Mouse (Mus musculus): ENCODE measurements around the gene Poc1b.
"Not testable (repeated sequence)": the region's sequence is repeated elsewhere in the genome, so short reads cannot be mapped to it uniquely, and the experiment has no call there.

Gene Poc1b

DNA sequence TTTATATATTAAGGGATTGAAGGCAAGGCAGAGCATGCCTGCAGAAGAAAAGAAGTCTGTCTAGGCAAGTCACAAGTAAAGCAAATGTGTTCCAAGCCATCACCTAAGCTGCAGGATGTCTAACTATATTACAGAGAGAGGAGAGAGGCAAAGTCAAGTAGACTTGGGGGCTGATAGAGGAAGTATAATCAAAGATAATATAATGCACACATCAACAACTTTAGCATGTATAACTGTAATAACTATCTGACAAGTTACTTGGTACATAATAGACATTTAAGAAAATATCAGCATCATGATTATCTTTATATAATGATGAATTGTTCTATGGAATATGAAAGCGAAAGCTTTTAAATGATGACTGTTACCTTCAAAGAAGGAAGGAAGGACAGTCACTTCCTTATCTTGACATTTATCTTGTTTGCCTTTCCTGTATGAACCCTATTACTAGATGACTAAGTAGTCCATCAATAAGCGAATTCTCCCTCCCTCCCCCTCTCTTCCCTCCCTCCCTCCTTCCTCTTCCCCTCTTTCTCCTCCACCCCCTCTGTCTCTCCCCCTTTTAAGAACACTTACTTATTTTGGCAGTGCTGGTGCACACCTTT lies 87.7 kb downstream of the Poc1b start:
- ATAC-seq (ENCODE audit: low TSS enrichment) = no peak

DNA sequence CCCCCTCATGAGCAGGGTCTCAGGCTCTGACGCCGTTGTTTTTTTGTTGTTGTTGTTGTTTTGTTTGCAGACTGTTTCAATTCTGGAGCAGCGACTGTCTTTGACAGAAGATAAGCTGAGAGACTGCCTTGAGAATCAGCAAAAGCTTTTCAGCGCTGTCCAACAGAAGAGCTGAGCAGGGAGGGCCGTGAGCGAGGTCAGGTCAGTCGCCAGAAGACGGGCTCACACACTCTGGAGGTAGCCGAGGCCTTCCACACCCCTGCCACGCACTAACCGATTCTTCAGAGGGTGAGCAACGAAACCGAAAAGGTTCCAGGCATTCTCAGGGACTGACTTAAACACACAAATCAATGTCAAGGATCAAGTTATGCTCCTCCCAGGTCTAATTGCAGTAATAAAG lies 89.7 kb downstream of the Poc1b start:
- ATAC-seq (ENCODE audit: low TSS enrichment) = no peak

DNA sequence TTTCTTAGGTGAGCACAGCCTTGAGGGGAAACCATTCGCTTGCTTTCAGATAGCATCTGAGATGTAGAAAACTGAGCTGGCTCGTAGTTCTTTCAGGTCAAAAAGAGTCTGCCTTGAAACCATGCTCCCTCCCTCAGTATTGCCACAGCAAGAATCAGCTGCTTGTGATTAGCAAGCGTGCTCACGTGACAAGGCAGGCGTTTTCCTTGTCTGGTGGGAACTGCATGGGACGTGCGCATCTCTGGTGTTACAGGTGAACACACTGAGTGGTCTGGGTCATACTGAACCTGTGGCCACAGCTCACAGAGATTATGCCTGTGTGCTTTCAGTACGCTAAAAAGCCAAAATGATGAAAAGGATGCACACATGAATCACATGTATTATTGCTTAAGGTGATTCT lies 90.3 kb downstream of the Poc1b start:
- ATAC-seq (ENCODE audit: low TSS enrichment) = no peak

DNA sequence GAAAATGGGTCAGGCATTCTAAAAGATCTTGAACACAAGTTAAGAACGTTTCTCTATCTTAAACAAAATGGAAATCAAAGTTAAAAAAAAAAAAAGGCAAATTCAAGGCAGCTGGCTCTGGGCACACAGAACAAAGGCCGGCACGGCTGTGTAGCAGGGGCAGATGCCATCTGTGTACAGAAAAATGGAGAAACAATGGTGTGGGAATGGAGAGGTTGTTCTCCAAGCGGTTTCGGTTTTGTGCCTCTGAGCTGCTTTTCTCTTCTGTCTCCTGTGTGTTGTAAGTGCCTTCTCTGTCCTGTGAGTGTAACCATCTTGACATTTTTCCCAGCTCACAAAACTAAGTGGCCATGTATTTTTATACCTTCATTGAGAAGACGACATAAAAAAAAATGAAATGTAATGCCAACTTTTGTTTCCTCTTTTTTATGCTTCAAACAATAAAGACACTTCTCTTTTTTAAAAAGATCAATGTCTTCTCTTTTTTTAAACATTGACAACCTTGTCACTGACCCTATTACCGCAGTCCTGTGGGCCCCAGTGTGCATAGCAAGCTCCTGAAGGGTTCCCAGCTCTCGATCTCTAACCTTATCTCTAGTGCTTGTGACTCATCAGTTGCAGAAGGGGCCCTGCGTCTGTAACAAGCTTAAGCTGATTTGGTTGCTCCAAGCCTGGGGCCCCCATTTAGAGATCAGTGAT lies 90.9 kb downstream of the Poc1b start:
- ATAC-seq (ENCODE audit: low TSS enrichment) = no peak; the same call in 1 of the 2 replicates

DNA sequence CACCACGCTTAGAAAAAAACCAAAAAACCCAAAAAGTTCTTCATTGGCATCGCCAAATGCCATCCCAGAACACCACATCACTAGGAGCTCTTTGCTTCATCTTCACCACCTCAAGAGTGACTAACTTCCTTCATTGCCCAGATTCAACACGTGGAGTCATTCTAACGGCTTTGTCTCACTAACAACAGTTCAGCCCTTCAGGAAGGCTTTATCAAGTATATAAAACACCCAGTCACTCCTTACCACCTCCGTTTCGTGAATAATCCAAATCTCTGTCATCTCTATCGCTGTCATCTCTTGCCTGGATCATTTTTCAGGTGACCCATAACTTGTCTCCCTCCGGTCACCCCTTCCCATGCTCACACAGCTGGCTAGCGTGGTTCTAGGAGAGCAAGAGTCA lies 92.1 kb downstream of the Poc1b start:
- no peak for ATAC-seq (ENCODE audit: low TSS enrichment)

DNA sequence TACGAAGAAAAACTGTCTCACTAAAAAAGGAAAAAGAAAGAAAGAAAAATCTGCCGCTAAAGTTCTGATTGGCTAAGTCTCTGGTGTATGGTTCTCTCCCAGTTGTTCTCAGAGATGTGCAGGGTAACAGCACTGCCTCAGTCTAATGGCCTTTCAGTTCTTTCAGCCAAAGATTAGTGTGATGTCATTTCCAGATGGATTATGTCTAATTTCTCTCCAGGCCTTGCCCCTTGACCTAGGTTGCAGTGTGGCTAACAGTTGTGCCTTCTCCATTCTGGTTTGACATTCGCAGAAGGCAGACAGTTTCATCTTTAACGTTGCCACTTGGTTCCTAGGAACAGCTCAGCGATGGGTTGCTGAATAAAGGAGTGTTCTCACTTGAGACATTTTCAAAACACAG lies 94.1 kb downstream of the Poc1b start:
- ATAC-seq (ENCODE audit: low TSS enrichment) = no peak

DNA sequence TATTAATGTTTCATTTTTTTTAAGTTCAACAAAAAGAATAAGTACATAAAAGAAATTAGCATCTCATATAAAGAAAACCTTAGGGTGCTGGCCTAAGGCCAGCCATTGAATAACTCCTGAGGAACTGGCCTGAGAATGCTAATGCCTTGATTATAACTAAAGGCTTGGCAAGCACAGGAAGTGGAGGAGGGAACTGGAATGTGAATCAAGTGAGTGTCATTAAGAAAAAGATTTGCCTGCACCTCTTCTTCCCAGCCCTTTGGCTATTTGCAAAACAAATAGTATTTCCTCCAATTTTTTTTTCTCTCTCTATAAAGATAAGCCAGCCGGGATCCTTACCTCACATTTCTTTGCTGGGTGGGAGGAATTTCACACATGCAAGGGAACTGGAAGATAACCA lies 95.0 kb downstream of the Poc1b start:
- no peak for ATAC-seq (ENCODE audit: low TSS enrichment)

DNA sequence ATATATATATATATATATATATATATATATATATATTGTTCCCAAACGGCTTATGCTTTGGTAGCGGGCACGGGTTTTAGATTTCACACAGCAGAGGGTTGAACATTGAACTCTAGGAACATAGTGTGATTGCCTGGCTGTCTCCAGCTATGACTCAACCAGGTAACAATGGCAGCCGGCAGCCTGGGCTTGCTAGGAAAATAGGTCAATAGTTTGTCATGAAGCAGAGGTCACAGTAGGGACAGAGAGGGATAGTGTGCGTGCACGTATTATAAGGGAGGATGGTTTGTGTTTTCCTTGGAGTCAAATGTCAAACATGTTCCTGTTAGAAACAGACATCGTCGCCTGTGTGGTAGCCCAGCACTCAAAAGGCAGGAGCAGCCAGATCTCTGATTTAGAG lies 95.5 kb downstream of the Poc1b start:
- no peak for ATAC-seq (ENCODE audit: low TSS enrichment)

DNA sequence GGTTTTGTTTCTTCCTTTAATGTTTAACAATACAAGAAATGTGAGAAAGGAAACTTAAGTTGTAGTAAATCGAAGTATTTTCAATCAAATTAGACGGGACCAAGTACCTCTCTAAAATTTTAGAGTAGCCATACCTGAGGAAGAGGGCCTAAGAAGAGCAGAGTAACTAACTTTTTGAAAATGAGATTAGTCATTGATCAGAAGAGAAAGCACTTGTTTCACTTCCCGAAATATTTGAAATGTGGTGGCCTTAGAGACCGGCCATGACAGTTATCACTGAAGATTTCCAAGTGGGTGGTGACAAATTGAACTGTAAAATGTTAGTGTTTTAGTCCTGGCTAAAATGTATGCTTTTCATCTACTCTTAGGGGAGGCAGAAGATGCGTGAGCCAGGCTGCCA lies 96.3 kb downstream of the Poc1b start:
- ATAC-seq (ENCODE audit: low TSS enrichment) = no peak

DNA sequence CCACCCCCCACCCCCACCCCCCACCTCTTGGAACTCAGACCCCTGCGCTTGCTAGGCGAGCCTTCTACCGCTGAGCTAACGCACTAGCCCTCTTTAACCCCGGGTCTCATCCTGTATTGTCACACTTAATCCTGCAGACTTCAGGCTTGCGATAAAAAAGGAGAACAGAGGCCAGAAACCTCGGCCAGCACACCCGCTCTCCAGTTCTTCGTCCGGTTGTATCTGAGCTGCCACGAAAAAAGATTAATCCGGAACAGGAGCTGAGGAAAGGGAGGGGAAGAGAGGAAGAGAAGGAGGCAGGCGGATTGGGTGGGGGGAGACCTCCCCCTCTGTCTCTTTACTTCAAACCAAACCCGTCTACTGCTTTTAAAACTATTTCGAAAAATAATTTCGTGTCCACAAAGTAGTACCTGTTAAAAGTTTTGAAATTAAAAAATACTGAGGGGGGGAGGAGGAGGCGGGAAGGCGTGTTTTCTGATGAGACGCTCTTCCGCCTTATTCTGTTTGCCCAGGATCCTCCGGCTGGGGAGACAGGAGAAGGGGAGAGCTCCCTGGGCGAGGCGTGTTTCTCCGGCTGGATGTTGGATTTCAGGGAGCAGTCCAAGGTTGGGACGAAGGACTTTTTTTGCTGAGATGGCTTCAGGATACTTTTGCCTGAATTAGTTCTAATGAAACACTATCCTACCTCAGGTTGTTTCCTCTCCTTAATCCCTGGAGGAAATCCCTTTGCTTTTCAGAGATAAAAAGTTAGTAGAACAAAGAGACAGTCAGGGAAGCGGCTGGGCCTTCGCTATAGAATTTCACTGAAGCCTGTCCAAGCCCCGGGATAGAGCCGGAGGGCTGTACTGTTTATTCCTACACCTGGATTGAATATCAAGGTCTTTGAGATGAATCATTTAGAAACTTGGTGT lies 97.0 kb downstream of the Poc1b start:
- ATAC-seq (ENCODE audit: low TSS enrichment) = no peak

DNA sequence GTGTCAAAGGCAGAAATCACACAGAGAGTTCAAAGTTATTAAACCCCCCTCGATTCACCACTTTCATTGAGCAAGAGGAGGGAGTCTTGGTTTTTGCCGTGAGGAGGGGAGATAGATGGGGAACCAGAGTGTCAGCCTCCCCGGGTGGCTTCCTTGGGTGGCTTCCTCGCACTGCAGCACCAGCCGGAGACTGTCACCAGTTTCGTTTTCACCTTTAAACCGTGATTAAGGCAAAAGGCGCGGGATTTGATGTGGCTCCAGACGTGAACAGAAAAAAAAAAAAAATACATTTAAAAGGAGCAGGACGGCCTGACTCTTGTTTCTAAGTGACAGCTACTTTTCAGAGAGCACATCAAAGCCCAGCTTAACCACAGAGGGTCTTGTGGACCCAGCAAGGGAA lies 97.7 kb downstream of the Poc1b start:
- no peak for ATAC-seq (ENCODE audit: low TSS enrichment)

DNA sequence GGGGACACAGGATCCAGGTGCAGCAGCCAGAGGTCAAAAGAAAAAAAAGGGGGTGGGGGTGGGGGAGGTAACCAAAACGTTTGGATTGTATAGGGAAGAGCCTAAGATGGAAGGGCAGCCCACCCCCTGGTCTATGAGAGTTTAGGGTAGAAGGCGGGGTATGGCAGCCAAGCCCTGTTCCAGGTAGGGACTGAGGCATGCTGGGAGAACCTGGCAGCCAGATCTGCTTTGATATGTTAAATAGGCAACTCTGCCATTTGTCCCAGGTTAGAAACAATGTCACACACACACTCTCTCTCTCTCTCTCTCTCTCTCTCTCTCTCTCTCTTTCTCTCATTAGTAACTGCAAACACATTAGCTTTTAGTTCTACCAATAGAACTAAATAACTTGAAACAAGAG lies 100.3 kb downstream of the Poc1b start:
- no peak for ATAC-seq (ENCODE audit: low TSS enrichment)

DNA sequence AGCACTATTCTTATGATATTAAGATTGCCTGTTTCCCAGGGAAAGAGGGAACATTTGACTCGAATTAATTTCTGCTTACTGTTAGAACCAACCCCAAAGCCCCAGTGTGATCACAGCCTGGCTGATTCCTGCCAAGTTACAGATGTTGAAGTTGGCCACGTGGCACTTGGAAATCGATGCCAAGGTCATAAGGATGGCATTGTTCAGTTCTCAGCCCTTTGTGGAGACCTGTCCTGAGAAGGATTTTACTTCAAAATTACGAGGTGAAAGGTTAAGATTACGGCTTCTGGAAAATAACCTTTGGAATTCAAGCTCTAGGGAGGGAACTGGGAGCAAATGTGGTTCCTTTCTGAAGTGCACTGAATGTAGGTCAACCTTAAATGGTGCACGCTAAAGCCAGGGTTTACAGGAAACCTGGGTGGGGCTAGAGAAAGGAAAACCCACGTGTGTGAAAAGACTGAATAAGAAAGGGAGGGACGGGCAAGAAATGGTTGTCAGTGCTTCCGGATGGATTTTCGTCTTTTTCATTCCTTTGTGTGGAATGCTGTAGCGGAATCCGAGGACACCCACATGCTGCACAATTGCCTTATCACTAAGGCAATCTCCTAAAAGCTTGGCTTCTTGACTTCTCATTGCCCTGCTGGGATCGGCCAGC lies 102.4 kb downstream of the Poc1b start:
- ATAC-seq (ENCODE audit: low TSS enrichment) = no peak

DNA sequence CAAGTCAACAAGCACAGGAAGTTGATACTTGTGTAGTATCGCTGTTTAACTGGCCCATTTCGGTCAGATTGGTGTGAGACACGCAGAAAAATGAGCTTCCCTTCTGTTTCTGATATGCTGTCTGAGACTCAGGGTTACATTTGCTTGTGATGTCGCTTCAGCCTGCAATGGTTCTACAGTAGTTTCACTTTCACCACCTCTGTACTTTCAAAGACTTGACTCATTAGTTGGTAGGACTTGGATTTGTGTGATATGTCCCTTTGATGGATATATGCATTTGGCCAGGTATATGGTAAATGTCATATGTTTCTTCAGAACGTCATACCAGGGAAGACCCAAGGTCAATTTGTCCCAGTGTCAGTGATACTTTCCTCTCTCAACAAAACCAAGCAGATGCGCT lies 104.2 kb downstream of the Poc1b start:
- no peak for ATAC-seq (ENCODE audit: low TSS enrichment)

DNA sequence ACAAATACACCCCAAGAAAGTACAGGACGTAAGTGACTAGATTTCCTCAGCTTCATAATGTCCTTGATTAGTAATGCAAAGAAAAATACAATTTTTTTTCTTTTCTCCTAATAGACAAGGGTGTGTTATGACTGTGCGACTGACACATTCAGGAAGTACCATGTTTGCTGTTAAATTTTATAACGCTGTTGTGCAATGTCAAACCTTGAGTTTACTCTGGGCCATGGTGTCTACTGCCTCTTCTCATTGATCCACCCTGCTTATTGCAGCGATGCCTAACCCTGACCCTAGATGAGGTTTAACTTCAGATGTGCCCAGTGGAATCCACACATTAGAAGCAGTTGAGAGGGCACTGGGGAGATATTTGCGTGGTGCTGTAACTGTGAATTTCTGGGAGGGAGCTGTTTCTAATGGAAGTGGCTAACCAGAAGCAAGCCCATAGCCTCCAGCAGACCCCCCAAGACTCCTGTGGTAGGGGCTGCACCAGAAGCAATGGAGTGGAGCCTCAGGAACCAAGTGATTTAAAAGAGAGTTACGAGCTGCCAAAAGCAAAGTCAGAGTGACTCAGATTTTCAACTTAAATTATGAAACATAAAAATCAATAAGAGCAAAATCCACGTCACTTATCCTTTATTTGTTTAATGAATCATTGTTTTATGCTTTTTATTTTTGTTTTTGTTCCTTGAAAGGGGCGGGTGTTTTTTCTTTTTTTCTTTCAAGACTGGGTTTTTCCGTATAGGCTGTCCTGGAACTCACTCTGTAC lies 104.8 kb downstream of the Poc1b start:
- ATAC-seq (ENCODE audit: low TSS enrichment) = no peak

DNA sequence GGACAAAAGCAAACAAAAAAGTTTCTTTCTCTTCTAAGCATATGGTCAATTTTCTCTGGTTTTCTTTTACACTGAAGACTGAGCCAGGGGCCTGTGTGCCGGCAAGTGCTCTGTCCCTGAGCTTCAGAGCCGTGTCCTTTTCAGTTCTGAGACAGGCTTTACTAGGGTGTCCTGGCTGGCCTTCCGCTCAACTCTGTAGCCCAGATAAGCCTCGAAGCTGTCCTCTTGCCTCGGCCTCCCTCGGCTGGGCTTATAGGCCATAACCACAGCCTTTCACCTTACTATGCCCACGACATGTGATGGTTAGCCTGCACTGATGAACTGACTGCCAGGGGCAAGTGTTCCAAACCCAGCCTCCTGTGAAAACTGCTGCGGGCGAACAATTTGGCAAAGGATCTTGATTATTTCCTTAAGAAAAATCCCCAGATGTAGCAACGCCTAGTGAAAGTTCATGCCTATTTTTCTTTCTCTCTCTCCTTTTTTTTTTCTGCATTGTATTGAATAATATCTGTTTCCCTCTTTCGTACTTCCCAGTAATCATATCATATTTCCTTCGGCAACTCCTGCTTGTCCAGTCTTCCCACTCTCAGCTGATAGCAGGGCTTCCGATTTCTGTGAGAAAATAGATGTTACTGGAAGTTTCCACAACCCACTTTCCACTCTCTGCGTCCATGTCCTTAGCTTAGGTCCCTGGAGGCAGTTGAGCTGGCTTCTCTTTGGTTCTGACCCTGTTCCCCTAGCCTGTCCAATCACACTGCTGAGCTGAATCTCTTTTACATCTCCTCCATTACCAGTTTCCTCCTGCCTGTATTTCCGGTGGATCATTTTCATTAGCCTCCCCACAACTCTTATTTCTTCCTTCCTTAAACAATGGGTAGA lies 107.8 kb downstream of the Poc1b start:
- no peak for ATAC-seq (ENCODE audit: low TSS enrichment)

DNA sequence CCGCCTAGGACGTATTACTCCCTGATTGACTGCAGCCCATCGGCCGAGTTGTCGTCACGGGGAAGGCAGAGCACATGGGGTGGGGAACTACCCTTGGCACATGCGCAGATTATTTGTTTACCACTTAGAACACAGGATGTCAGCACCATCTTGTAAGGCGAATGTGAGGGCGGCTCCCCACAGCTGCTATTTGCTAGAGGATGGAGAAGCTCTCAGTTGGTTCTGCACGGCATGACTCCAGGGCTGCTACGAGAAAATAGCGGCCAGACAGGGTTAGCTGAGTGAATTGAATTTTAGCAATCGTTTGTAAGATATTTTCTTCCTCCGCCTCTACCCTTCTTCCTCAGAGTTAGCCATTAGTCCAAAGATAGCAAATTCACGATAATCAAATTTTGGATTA lies 109.7 kb downstream of the Poc1b start:
- ATAC-seq (ENCODE audit: low TSS enrichment) = not testable (repeated sequence)

DNA sequence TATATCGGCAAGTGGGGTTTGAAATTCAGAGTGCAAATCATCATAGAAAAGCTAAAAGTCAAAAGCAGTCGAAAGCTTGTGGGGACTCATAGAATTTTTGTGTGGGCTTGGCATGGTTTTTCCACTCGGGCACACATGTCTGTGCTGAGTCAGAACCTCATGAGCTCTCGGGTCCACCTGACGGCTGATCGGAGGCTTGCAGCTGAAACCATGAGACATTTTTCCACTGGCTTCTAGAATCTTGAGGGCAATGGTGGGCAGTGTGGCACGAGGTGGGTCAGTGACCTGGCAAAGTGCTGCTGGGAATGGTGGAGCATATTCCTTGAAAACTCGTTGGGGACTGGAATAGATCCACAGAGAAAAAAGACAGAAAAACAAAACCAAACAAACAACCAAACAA lies 114.7 kb downstream of the Poc1b start:
- ATAC-seq (ENCODE audit: low TSS enrichment) = no peak

DNA sequence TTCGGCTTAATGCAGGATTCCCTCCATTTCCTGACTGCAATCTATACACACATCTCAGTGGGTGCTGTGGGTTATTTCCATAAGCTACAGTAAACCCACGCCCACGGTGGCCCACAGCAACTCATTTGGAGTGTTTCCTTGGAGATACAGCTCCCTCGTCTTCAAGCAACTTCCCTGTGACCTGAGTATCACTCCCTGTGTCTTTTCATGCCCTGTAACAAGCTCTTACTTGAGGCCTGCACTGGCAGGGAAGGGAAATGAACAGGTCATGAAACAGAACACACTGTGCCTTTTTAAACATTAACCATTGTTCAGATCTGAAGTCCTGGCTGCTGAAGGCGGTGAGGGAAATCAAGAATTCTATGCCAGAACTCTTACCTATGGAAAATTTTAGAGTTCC lies 115.9 kb downstream of the Poc1b start:
- ATAC-seq (ENCODE audit: low TSS enrichment) = peak; percentile 93

DNA sequence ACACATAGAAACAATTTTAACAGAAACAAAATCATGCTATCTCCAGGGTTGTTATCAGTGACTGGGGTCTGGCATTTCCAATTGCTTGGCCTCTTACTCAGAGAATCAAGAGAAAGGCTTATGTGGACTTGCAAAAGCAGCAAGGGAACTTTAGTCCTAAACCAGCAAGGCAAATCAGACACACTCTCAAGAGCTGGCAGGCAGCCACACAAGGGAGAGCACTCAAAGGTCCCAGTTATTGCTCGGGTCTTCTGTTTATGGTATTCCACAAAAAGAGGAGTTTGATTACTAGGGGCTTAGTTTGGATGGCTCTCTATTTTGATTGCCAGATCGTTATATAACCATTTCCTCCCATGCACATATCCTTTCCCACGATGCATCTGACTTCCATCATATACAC lies 117.4 kb downstream of the Poc1b start:
- ATAC-seq (ENCODE audit: low TSS enrichment) = no peak

DNA sequence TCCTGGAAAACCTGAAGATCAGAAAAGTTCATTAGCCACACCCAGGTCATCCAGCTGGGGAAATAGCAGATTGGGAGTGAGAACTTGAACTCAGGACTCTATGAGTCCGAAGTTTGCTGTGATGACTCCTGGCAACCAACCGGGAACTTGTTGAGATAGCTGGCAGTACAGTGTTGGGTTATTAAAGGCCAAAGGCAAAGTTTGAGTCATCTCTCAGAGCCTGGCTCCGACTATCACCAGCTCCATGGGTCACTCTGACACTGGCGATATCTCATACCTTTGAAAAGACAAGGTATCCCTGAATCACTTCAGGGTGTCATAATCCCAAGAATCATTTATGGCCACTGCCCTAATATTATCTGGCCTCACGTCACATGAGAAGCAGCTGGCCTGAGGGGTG lies 119.9 kb downstream of the Poc1b start:
- ATAC-seq (ENCODE audit: low TSS enrichment) = no peak

Data from frontal cortex, adult (tissue).